Mouse (Mus musculus): Measurements from ENCODE around the gene Msln. TPM values are rescaled to one million over a fixed set of nuclear protein-coding genes. Genes with fewer than 3 reads are reported as not detected.

Msln gene
- total RNA-seq, 4 experiments from 2014 or later = 0.21 to 1.8 (median 0.92) TPM

GRCm38 (mm10) chr17:25725264-25725663 is 28.9 kb downstream of the Msln start:
- no peak for DNase-seq (ENCODE audit: low spot score in 2 of 2)

GRCm38 (mm10) chr17:25723919-25724318 is 30.3 kb downstream of the Msln start:
- DNase-seq (ENCODE audit: low spot score in 2 of 2) = no peak

GRCm38 (mm10) chr17:25723470-25723869 is 30.7 kb downstream of the Msln start:
- no peak for DNase-seq (ENCODE audit: low spot score in 2 of 2)

GRCm38 (mm10) chr17:25721476-25721875 is 32.7 kb downstream of the Msln start:
- DNase-seq (ENCODE audit: low spot score in 2 of 2) = no peak

GRCm38 (mm10) chr17:25717691-25718090 is 36.5 kb downstream of the Msln start:
- DNase-seq (ENCODE audit: low spot score in 2 of 2) = no peak

GRCm38 (mm10) chr17:25716711-25717637 is 37.2 kb downstream of the Msln start, which contains the start of gene Gng13:
Gene Gng13 (plus strand): TSS chr17:25717171.
- no peak for DNase-seq (ENCODE audit: low spot score in 2 of 2)

- DNase-seq (ENCODE audit: low spot score in 2 of 2) = no peak
Observed at GRCm38 (mm10) chr17:25716130-25716529, 38.0 kb downstream of the Msln start.

- DNase-seq (ENCODE audit: low spot score in 2 of 2) = no peak
Observed at GRCm38 (mm10) chr17:25715627-25716026, 38.6 kb downstream of the Msln start.

GRCm38 (mm10) chr17:25711136-25711535 is 43.0 kb downstream of the Msln start:
- DNase-seq (ENCODE audit: low spot score in 2 of 2) = no peak

- no peak for DNase-seq (ENCODE audit: low spot score in 2 of 2)
Observed at GRCm38 (mm10) chr17:25709994-25710393, 44.2 kb downstream of the Msln start.

- no peak for DNase-seq (ENCODE audit: low spot score in 2 of 2)
Observed at GRCm38 (mm10) chr17:25700863-25701496, 53.2 kb downstream of the Msln start.

Small RNA genes lying within 50 kb of the gene (microRNA-seq; reads per million reads assigned to microRNA genes)
- 0 reads per million in 2 experiments for gene Gm25083
- gene Mir6966 = 0.32 to 1.5 reads per million in 2 experiments

Other genes with a start within 250 kb of the Msln start
- 10 to 100 TPM; 47.4 to 54.5 (median 52.1) TPM for gene Sox8, start 183.7 kb downstream of the Msln start, total RNA-seq (2022)
- 10 to 100 TPM; 27.0 to 33.4 (median 28.4) TPM for gene Lmf1, start 175.3 kb downstream of the Msln start, total RNA-seq (2022)
- gene Gng13, start 37.2 kb downstream of the Msln start, total RNA-seq (2022) = 100 to 1,000 TPM; 115 to 135 (median 117) TPM
- gene Chtf18, start 27.0 kb downstream of the Msln start, total RNA-seq (2022) = 1 to 10 TPM; 1.3 to 4.9 (median 2.0) TPM
- gene Rpusd1, start 26.7 kb downstream of the Msln start, total RNA-seq (2022) = 10 to 100 TPM; 51.7 to 56.8 (median 54.0) TPM
- gene Mslnl, start 18.3 kb downstream of the Msln start, total RNA-seq (2022) = under 1 TPM in 3 of 4 experiments, not detected in 1; 0.13 to 0.41 (median 0.23) TPM
- 10 to 100 TPM; 33.0 to 45.0 (median 34.2) TPM for gene Narfl, start 19.4 kb upstream of the Msln start, total RNA-seq (2022)
- 100 to 1,000 TPM in 2 of 4 experiments, 10 to 100 TPM in 2; 94.5 to 130 (median 112) TPM for gene Haghl, start 31.3 kb upstream of the Msln start, total RNA-seq (2022)
- under 1 TPM; 0.43 to 1.00 (median 0.94) TPM for gene Ccdc78, start 32.2 kb upstream of the Msln start, total RNA-seq (2022)
- 100 to 1,000 TPM in 2 of 4 experiments, 10 to 100 TPM in 2; 93.0 to 103 (median 99.1) TPM for gene Fam173a, start 38.5 kb upstream of the Msln start, total RNA-seq (2022)
- 1 to 10 TPM in 1 of 4 experiments, not detected in 3; 1.5 TPM for gene AC134908.4, start 41.3 kb upstream of the Msln start, total RNA-seq (2022)
- 10 to 100 TPM; 66.8 to 93.2 (median 84.5) TPM for gene Metrn, start 42.8 kb upstream of the Msln start, total RNA-seq (2022)
- 100 to 1,000 TPM; 532 to 577 (median 554) TPM for gene Fbxl16, start 54.7 kb upstream of the Msln start, total RNA-seq (2022)
- gene Wdr24, start 69.2 kb upstream of the Msln start, total RNA-seq (2022) = 10 to 100 TPM; 22.8 to 29.0 (median 26.5) TPM
- gene Jmjd8, start 74.5 kb upstream of the Msln start, total RNA-seq (2022) = 10 to 100 TPM; 61.0 to 63.6 (median 61.8) TPM
- 100 to 1,000 TPM; 151 to 155 (median 152) TPM for gene Stub1, start 79.0 kb upstream of the Msln start, total RNA-seq (2022)
- 10 to 100 TPM; 31.6 to 44.8 (median 40.9) TPM for gene Rhbdl1, start 82.9 kb upstream of the Msln start, total RNA-seq (2022)
- gene Gm20683, start 87.4 kb upstream of the Msln start, total RNA-seq (2022) = 10 to 100 TPM; 21.4 to 27.6 (median 25.7) TPM
- 100 to 1,000 TPM in 1 of 4 experiments, 10 to 100 TPM in 3; 81.2 to 107 (median 93.1) TPM for gene Rhot2, start 90.5 kb upstream of the Msln start, total RNA-seq (2022)
- 10 to 100 TPM; 19.0 to 28.8 (median 23.6) TPM for gene Wdr90, start 107.1 kb upstream of the Msln start, total RNA-seq (2022)
- 10 to 100 TPM; 16.9 to 26.9 (median 21.5) TPM for gene Mcrip2, start 114.4 kb upstream of the Msln start, total RNA-seq (2022)
- gene Mettl26, start 120.7 kb upstream of the Msln start, total RNA-seq (2022) = 10 to 100 TPM; 37.5 to 42.2 (median 39.1) TPM
- gene Wfikkn1, start 126.5 kb upstream of the Msln start, total RNA-seq (2022) = 1 to 10 TPM; 1.6 to 2.4 (median 1.9) TPM
- gene Rab40c, start 165.3 kb upstream of the Msln start, total RNA-seq (2022) = 10 to 100 TPM; 42.0 to 72.9 (median 46.4) TPM
- 100 to 1,000 TPM; 104 to 128 (median 120) TPM for gene Pigq, start 190.6 kb upstream of the Msln start, total RNA-seq (2022)
- 1 to 10 TPM in 1 of 4 experiments, under 1 TPM in 2, not detected in 1; 0.16 to 2.8 (median 0.28) TPM for gene Nhlrc4, start 190.6 kb upstream of the Msln start, total RNA-seq (2022)
- 1 to 10 TPM in 1 of 4 experiments, under 1 TPM in 3; 0.77 to 1.2 (median 0.88) TPM for gene A930017K11Rik, start 198.2 kb upstream of the Msln start, total RNA-seq (2022)
- gene Capn15, start 231.4 kb upstream of the Msln start, total RNA-seq (2022) = 10 to 100 TPM; 45.4 to 61.2 (median 53.8) TPM

All from layer of hippocampus, adult 8-10 months (tissue).